Mouse (Mus musculus) ES-Bruce4 (cell line): ENCODE measurements around the gene Gm10477. TPM values are rescaled to one million over a fixed set of nuclear protein-coding genes. Genes with fewer than 3 reads are reported as not detected.
"Not testable (repeated sequence)": the region's sequence is repeated elsewhere in the genome, so short reads cannot be mapped to it uniquely, and the experiment has no call there.

Experiments used
- H3K27ac ChIP-seq: 2 replicates; pipeline ENCODE4 v1.5.1; 2012; ENCODE audit warnings: low read length, inconsistent platforms; ENCODE audit not compliant: insufficient read depth
- H3K27me3 ChIP-seq: 2 replicates; pipeline ENCODE4 v1.6.1; 2012; ENCODE audit warnings: mild to moderate bottlenecking, low read length, inconsistent platforms; ENCODE audit not compliant: control insufficient read depth, poor library complexity, insufficient read depth, severe bottlenecking
- H3K36me3 ChIP-seq: 2 replicates; pipeline ENCODE4 v1.6.1; 2012; ENCODE audit warnings: inconsistent platforms, mild to moderate bottlenecking, low read length, moderate library complexity; ENCODE audit not compliant: control insufficient read depth, poor library complexity, insufficient read depth, severe bottlenecking
- H3K4me1 ChIP-seq: one replicate; pipeline ENCODE4 v1.8.1; 2011; ENCODE audit warnings: low read length; ENCODE audit not compliant: control insufficient read depth, insufficient read depth
- H3K4me3 ChIP-seq: 2 replicates; pipeline ENCODE4 v1.5.1; 2011; ENCODE audit warnings: low read depth, mild to moderate bottlenecking, low read length
- H3K9ac ChIP-seq: 2 replicates; pipeline ENCODE4 v1.6.1; 2012; ENCODE audit warnings: low read depth, mild to moderate bottlenecking, inconsistent platforms; ENCODE audit not compliant: poor library complexity, severe bottlenecking
- H3K9me3 ChIP-seq: replicated peaks from 2 replicates; pipeline ENCODE4 v1.6.1; 2012; ENCODE audit warnings: mild to moderate bottlenecking, low read length, inconsistent platforms; ENCODE audit not compliant: control insufficient read depth, poor library complexity, insufficient read depth, severe bottlenecking
- CTCF ChIP-seq: IDR thresholded peaks from one replicate; pipeline ENCODE4 v1.8.1; 2011; ENCODE audit warnings: low read depth, low read length
- EP300 ChIP-seq: IDR thresholded peaks from 2 replicates; pipeline ENCODE4 v1.6.1; 2011; ENCODE audit warnings: low read depth, low read length; ENCODE audit not compliant: insufficient read depth
- POLR2A ChIP-seq: IDR thresholded peaks from one replicate; pipeline ENCODE4 v1.8.1; 2011; ENCODE audit warnings: low read length; ENCODE audit not compliant: insufficient read depth
- polyA plus RNA-seq: library from polyadenylated mRNA; stranded (reverse); fragments of >200 nt; gene quantifications from 2 replicates; pipeline ENCODE4 v1.2.4, GENCODE M21; 2011; ENCODE audit warnings: low read depth; ENCODE audit not compliant: missing spikeins, insufficient read depth, insufficient read length

Gm10477 gene
- not detected in 2 replicates for polyA plus RNA-seq

- H3K4me3 ChIP-seq, H3K9me3 ChIP-seq, H3K4me1 ChIP-seq, H3K9ac ChIP-seq, H3K36me3 ChIP-seq, H3K27ac ChIP-seq, H3K27me3 ChIP-seq: not testable (repeated sequence)
Measured at GRCm38 (mm10) chrX:56524442-56524841, at the start of gene Gm10477. Gm10477 (plus strand) TSS chrX:56524742.

GRCm38 (mm10) chrX:56477553-56477952 lies 47.0 kb upstream of the Gm10477 start:
- no peaks in the 10 kb centered on the region for H3K9me3 ChIP-seq

GRCm38 (mm10) chrX:56481906-56482305 lies 42.6 kb upstream of the Gm10477 start:
- no peaks in the 10 kb centered on the region for H3K4me1 ChIP-seq
- no peaks in the 10 kb centered on the region for H3K27me3 ChIP-seq
- no peak overlapping the region for H3K27ac ChIP-seq
- H3K9me3 ChIP-seq: no peaks in the 10 kb centered on the region
- H3K9ac ChIP-seq: no peak overlapping the region
- no peak overlapping the region for H3K4me3 ChIP-seq
- no peaks in the 10 kb centered on the region for H3K36me3 ChIP-seq
- no peak for TF ChIP-seq POLR2A
- TF ChIP-seq CTCF: no peak
- TF ChIP-seq EP300: no peak

More at GRCm38 (mm10) chrX:56477553-56477952, 47.0 kb upstream of the Gm10477 start:
- TF ChIP-seq EP300 (no peak), CTCF (no peak), POLR2A (no peak)
- Histone ChIP-seq H3K4me3 (no peak overlapping the region), H3K27ac (no peak overlapping the region), H3K27me3 (no peaks in the 10 kb centered on the region), H3K36me3 (no peaks in the 10 kb centered on the region), H3K9ac (no peak overlapping the region), H3K4me1 (no peaks in the 10 kb centered on the region)

GRCm38 (mm10) chrX:56489758-56490157 lies 34.8 kb upstream of the Gm10477 start:
- no peaks in the 10 kb centered on the region for H3K4me1 ChIP-seq
- H3K27me3 ChIP-seq: no peaks in the 10 kb centered on the region
- no peaks in the 10 kb centered on the region for H3K36me3 ChIP-seq
- H3K9ac ChIP-seq: no peak overlapping the region
- H3K4me3 ChIP-seq: no peak overlapping the region
- H3K27ac ChIP-seq: no peak overlapping the region
- H3K9me3 ChIP-seq: no peaks in the 10 kb centered on the region
- TF ChIP-seq POLR2A (no peak), CTCF (no peak)

GRCm38 (mm10) chrX:56497241-56497640 lies 27.3 kb upstream of the Gm10477 start:
- H3K9me3 ChIP-seq: no peaks in the 10 kb centered on the region
- H3K36me3 ChIP-seq: no peaks in the 10 kb centered on the region
- H3K9ac ChIP-seq: no peak overlapping the region
- TF ChIP-seq CTCF (no peak), POLR2A (no peak)
- H3K4me1 ChIP-seq: no peaks in the 10 kb centered on the region
- H3K27me3 ChIP-seq: no peaks in the 10 kb centered on the region
- H3K4me3 ChIP-seq: no peak overlapping the region
- no peak overlapping the region for H3K27ac ChIP-seq

- Histone ChIP-seq H3K27me3 (no peaks in the 10 kb centered on the region), H3K9ac (no peak overlapping the region), H3K9me3 (no peaks in the 10 kb centered on the region), H3K4me1 (no peaks in the 10 kb centered on the region), H3K27ac (no peak overlapping the region), H3K4me3 (no peak overlapping the region), H3K36me3 (no peaks in the 10 kb centered on the region)
- TF ChIP-seq POLR2A (no peak), CTCF (peak; percentile 56)
Measured at GRCm38 (mm10) chrX:56531266-56531665, 6.7 kb downstream of the Gm10477 start.

GRCm38 (mm10) chrX:56537162-56537561 lies 12.6 kb downstream of the Gm10477 start:
- Histone ChIP-seq H3K4me3 (no peak overlapping the region), H3K27me3 (no peaks in the 10 kb centered on the region), H3K27ac (no peak overlapping the region), H3K9me3 (no peaks in the 10 kb centered on the region), H3K36me3 (no peaks in the 10 kb centered on the region), H3K4me1 (no peaks in the 10 kb centered on the region), H3K9ac (no peak overlapping the region)
- TF ChIP-seq EP300 (no peak), POLR2A (no peak), CTCF (peak; percentile 52)
